Mouse (Mus musculus): ENCODE measurements around the gene Dyrk1b.
A peak's percentile ranks its signal among the peaks of the same experiment; 100 is the strongest.
"Not testable (repeated sequence)": the region's sequence is repeated elsewhere in the genome, so short reads cannot be mapped to it uniquely, and the experiment has no call there.

The Dyrk1b gene

DNA sequence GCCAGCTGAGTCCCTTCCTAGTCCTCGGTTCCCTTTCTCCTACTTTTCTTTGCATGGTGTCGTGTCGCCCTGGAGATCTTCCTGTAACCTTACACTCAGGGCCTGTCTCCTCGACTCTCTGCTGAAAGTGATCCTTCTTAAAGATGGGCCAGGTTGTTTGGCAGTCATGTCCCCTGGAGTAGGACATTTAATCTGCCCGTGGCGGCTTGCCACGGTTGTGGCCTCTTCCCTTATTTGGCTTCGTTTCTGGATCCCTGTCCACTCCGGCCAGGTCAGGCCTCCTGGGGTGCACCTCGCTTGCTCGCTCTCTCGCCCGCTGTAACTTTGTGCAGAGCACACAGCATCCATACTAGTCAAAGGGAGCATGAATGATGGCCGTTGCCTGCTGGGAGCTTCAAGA is 17.3 kb downstream of the Dyrk1b start:
- DNase-seq, result no peak

DNA sequence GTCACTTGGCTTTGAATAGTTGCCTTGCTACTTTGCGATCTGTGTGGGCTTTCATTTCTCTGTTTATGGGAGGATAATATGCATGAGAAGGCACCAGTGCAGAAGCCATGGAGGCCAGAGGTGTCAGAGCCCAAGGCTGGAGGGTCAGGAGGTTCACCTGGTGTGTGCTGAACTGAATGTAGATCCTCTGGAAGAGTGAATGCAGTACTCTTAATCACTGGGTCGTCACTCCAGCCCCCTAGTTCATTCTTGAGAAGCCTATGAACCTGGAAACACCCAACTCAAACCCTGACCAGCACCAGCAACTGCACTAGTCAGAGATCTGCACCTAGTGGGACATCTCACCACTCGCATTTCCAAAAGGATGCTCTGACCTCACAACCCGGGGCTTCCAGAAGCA is 19.8 kb downstream of the Dyrk1b start:
- no peak for DNase-seq

DNA sequence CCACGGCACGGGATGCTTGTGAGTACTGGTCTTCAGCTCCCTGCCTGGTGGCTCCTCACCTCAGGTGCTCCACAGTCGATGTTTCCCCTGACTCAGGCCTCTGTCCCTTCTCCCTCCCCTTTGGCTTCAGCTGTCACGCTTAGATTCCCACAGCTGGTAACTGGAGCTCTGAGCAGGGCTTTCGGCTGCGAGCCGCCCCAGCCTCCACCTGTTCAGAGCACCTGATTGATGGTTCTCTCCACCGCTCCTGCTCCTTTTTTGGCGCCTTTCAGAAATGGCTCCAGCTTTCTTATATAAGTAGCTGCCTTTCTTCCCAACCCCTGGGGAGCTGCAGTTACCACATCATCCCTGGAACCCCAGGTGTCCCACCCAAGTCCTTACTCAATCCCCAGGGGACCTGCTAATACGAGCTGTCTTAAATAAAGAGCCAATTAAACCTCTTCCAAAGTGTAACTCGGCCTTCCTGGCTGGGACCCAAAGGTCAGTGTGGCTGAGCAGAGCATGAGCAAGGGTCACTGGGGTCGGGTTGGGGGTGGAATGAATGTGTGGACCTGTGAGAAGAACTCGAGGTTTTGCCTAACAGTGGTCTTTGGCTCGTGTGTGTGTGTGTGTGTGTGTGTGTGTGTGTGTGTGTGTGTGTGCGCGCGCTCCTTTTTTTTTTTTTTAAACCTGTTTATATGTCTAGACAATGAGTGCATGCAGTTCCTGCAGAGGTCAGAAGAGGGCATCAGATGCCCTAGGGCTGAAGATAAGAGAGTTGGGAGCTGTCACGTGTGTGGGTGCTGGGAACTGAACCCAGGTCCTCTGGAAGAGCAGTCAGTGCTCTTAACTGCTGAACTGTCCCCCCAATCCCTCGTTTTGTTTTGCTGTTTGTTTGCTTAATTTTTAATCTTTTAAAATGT is 24.2 kb downstream of the Dyrk1b start:
- DNase-seq, result no peak

DNA sequence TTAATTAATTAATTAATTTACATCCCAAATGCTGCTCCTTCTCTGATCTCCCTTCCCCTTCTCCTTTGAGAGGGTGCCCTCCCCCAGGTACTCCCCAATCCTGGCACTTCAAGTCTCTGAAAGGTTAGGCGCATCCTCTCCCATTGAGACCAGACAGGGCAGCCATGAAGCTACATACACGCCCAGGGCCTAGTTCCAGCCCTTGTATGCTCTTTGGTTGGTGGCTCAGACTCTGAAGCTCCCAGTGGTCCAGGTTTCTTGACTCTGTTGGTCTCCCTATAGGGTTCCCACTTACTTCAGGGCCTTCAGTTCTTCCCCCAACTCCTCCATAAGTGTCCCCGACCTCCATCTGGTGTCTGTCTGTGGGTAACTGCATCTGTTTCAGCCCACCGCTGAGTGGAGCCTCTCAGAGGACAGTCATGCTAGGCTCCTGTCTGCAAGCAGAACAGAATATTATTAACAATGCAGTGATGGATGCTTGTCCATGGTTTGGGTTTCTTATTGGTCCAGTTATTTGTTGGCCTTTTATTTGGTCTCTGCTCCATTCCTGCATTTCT is 26.9 kb downstream of the Dyrk1b start:
- DNase-seq, result peak; percentile 16

DNA sequence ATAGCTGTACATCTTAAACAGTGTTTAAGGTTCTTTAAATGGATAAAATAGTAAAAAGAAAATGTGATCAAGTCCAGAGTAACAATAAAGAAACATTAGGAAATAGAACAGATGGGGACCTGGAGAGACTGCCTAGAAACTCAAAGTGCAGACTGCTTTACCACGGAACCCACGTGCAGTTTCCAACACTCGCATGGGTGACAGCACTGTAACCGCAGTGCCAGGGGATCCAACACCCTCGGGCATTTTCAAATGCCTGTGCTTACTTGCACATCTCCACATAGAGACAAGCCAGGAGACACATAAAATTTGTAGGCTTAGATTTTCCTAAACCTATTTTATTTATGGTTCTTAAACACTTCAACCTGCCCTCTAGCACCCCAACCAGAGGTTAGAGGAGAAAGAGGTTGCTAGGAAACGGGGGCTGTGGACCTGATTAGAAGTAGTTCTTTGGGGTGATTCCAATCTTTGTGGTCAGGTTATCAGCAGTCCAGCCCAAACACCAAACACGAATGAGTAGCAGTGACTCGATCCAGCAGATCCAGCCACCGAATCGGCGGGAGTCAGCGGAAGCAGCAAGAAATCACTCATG is 29.2 kb downstream of the Dyrk1b start:
- no peak for DNase-seq

DNA sequence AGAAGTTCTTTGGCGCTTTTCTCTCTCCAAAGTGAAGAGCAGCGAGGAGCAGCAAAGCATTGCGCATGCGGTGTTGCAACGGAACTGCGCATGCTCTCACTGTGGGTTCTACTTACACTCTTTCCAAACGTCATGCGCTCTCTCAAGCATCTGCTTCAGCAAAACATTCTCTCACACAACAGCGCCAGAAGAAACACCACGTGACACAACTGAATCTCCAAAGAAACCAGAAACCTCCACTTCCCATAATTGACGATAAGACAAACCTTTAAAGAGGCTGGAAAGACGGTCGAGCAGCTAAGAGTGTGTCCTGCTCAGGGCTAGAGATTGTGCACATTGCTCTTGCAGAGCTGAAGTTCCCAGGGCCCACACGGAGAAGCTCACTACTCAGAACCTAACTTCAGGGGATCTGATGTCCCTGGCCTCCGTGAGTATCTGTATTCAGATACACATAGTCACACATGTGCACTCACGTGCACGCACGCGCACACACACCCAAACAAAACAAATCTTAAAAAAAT is 29.8 kb downstream of the Dyrk1b start:
- DNase-seq, result peak; percentile 73

DNA sequence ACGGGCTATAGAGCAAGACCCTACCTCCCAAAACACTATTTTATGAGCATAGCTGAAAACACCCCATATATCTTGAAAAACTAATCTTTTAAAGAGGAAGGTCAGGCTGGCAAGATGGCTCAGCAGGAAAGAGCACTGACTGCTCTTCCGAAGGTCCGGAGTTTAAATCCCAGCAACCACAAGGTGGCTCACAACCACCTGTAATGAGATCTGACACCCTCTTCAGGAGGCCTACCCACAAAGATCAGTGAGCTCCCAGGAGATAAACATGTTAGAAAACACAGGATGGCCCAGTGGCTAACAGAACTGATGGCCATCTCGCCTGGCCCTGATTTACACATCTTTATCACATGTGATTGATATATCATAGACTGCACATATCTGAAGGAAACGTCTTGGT is 31.5 kb downstream of the Dyrk1b start:
- no peak for DNase-seq

DNA sequence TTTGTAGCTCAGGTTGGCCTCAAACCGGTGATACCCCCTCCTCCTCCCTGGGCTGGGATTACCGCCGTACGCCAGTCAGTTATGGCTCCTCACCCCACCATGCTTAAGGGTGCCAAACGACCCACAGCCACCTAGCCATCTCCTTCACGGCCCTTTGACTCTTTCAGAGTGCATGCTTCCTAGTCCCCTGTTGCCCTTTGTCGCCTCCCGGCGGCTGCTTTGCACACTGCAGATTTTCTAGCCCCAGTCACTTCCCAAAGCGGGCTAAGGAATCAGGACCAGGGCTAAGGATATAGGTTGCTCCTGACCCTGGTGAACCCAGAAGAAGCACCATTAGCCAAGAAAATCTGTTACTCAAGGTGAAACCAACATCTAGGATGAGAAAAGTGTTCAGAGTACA is 34.9 kb downstream of the Dyrk1b start:
- DNase-seq, result peak; percentile 79

DNA sequence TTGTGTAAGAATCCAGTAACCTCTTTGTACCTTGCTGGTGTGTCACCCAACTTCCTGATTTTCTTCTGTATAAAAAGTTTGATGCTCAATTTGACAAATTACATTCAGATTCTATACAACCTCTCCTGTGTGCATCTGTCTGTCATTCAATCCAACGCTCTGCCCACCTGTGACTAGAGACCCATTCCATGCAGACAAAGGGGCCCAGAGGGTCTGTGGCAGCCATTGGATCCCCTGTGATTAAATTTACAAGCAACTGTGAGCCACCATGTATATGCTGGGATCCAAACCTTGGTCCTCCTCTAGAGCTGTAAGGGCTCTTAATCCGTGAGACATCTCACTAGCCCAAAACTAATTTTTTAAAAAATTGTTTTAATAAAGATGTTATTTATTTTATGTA is 36.7 kb downstream of the Dyrk1b start:
- not testable (repeated sequence) for DNase-seq

DNA sequence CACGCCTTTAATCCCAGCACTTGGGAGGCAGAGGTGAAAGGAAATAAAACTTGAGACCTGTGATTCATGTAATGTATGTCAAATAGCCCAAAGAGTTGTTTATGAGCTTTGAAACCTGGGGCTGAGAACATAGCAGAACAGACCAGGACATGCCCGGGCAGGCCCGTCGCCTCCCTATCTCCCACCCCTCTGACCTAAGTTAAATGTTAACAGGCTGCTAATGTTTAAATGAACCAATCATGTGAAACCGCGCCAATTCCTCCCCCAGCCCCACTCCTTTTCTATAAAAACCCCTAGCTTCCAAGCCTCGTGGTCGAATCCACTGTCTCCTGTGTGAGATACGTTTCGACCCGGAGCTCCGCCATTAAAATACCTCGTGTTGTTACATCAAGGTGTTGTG is 38.5 kb downstream of the Dyrk1b start:
- DNase-seq, result not testable (repeated sequence)

DNA sequence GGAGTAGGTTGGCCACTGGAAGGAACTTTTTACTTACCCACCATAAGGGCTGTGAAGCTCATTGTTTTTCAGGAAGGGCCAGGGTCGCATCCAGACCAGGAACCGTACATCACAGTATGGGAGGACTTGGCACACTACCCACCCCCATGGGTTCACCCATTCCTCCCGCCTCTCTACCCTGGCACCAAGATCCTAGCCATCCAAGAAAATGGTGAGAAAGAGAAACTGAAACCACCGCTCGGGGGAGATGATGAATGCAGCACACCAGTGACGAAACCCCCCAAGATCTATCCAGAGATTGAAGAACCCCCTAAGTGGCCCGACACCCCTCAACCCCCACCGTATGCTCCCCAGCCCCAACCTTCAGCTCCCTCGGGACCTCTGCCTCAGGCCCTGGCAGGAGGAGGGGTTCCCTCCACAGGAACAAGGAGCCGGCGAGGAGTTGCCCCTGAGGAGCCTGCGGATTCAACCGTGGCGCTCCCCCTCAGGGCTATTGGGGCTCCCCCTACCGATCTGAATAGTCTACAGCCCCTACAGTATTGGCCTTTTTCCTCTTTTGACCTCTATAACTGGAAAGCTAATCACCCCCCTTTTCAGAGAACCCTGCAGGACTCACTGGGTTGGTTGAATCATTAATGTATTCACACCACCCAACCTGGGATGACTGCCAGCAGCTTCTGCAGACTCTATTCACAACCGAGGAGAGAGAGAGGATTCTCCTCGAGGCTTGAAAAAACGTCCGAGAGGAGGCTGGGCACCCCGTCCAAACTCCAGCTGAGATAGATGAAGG is 39.9 kb downstream of the Dyrk1b start:
- DNase-seq, result not testable (repeated sequence)

DNA sequence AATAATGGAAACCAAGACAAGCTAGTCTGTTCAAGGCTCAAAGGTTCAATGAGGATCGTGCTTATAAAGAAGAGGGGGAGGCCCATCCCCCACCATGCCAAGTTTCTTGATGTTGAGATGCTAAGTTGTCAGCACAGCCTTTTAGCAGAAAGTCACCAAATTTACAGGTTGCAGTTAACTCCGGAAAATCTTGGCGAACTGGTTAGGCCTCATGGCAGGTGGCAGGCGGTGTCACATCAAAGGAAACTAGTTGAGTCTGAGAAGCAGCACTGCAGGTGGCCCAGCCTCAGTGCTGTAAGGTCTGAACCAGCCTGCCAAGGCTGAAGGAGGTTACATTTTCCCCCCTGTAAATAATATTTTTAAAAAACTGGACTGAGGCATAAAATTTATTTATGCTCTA is 47.6 kb downstream of the Dyrk1b start:
- not testable (repeated sequence) for DNase-seq

DNA sequence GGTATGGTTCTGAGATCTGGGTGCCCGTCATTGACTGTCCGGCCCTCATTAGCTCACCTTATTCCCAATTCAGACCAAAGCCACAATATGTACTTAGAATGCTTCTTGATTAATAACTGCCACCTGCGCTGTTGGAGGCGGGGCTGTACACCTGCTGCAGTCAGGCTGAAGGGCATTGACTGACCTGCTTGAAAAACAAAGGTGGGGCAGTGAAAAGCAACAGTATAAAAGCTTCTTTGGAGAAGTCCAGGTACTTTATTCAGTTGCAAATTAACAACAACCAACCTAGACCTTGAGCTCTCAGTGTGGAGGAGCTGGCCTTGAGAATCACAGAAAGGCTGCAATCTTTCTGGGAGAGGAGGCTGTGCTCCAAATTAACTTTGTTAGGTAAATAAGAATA is 48.2 kb downstream of the Dyrk1b start:
- DNase-seq, result not testable (repeated sequence)

Measured in lung, postnatal 14 days (tissue).